Mouse (Mus musculus): Measurements from ENCODE around the gene Srek1ip1. TPM values are rescaled to one million over a fixed set of nuclear protein-coding genes. Genes with fewer than 3 reads are reported as not detected.

The Srek1ip1 gene
- total RNA-seq (2014; fragmentation: Nextera tagmentation) = 31.2 and 38.9 TPM in 2 replicates
- 28.2 and 32.5 TPM in 2 replicates for total RNA-seq (2017)

DNA sequence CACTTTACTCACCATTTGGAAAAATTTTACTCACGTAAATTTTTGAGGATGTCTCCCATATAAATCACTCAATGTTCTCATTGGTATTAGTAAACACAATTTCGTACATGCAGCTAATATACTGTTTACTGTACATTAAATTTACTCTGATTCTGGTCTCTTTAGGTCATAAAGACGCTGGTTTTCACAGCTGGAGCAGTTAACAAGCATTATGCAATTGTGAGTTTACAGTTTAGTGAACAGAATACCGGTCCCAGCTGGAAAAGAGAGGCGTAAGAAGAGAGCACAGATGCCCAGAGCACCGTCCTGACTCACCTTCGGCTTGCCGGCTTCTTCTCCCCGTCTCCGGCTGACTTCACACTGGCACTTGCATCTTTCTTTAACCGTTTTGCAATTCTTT, at the start of gene Srek1ip1:
Gene Srek1ip1, plus strand, starts transcription at position 301 of the 400 bp plus-strand sequence.
- ATAC-seq (replicated peaks; ENCODE audit: poor library complexity, severe bottlenecking) = no peak

DNA sequence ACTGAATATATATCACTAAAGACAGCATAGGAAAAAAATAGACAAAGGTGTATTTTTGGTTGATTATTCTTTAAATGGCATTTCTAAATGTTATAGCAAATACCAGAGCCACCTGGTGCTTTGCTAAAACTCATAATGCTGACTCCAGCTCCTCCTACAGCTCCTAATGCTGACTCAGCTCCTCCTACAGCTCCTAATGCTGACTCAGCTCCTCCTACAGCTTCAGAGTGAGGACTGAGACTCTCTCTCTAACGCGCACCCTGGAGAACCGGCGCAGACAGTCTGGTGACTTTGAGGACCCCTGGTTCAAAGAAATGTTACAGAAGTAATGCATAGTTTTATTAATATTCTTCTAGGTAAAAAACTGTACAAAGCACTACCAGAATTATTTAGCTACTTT, 49.4 kb upstream of the Srek1ip1 start:
- ATAC-seq (replicated peaks; ENCODE audit: poor library complexity, severe bottlenecking) = no peak

DNA sequence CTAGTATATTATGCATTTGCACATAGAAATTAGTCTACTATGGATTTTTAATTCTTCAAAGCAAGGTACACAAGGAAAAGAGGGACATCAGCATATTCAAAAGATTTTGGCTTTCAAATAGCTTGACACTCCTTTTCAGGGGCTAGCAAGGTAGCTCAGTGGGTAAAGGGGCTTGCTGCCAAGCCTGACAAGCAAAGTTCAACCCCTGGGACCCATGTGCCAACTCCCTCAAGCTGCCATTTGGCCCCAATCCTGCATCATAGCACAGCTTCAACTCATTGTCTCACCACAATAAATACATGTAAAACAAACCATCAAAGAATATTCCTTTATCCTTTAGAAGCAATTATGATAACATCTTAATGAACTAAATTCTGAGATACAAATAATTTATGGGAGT, 45.3 kb upstream of the Srek1ip1 start:
- no peak for ATAC-seq (replicated peaks; ENCODE audit: poor library complexity, severe bottlenecking)

DNA sequence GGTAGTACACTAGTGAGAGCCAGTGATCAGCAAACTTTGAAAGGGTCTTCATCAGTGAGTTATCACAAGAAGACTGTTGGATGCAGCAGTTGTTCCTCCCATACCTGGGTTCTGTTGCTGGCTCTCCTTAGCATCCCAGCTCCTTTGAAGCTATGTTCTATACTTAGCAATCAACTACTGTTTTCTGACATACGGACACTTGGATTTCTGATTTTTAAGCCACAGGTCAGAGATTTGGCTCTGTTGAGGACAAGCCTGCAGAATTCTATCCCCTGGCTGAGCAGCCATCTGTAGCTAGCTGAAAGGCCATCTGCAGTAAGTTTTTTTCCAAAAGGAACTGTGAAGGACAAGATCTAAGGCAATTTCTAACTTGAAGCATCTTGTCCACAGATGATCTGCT, 32.9 kb upstream of the Srek1ip1 start:
- ATAC-seq (replicated peaks; ENCODE audit: poor library complexity, severe bottlenecking) = no peak

DNA sequence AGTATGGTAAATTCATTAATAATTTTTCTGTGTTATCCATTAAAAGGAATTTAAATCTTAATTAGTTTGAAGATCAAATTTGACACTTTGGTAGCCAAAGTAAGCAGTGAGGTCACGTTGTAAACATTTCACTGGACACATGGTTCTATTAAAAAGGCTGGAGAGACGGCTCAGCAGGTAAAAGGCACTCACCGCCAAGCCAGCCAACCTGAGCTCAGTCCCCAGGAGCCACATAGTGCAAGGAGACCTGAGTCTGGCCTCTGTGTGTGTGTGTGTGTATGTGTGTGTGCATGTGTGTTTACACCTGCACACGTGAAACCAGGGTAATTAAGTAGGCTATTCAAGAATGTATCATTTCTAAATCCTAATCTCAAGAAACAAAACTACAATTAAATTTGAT, 29.9 kb upstream of the Srek1ip1 start:
- ATAC-seq (replicated peaks; ENCODE audit: poor library complexity, severe bottlenecking) = no peak

DNA sequence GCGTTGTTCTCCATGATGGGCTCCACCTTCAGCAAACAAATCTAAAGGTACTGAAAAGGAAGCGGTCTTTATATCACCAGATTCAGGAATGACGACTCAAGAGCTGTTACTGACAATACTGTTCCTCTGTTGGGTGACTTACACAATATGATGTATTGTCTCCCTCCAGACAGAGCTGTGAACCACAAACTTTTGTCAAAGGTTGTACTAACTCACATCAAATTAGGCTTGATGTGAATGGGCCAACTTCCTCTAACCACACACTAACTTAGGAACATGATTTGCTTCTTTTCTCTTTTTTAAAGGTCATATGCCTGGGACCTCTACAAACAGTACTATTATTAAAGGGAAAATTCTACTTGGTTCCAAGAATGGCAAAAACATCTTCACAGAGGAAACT, 29.1 kb upstream of the Srek1ip1 start:
- ATAC-seq (replicated peaks; ENCODE audit: poor library complexity, severe bottlenecking) = no peak

DNA sequence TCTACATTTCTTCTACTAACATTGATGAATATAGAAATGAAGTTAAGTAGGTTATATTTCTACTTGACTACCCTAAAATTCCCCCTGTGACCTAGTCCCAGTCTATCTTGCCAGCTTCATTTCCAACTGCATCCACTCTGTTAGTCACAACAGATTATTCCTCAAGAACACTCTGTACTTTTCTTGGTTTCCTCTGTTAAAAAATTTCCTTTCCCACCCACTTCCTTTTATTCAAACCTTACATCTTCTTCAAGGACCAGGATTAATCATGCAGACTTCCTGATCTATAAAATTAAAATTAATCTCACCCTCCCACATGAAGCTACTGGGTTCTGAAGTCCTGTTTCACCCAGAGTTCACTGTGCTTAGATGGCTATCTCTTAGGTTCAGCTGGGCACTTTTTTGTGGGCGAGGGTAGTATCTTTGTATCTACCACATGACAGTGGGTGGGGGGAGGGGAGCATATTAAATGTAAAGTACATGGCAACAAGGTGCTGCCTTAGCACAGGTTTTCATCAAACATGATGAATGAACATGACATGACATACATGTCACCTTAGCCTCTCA, 13.1 kb upstream of the Srek1ip1 start:
- ATAC-seq (replicated peaks; ENCODE audit: poor library complexity, severe bottlenecking) = no peak

DNA sequence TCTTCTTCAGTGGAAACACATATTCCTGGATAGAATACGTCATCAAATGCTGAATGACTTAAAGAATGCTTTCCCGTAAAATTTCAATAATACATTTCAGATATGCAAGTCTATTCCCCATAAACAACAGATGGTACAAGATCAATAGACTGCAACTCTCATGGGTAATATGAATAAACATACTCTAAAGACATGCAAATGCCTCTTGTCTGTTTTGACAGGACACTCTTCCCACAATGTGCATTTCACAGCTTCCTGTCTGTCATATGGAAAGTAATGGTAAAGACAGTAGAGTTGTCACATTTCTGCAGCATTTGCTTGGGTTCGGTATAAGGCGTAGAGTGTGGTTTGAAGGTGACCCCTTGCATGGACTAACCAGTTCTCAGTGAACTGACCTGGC, 5.0 kb upstream of the Srek1ip1 start:
- ATAC-seq (replicated peaks; ENCODE audit: poor library complexity, severe bottlenecking) = no peak

DNA sequence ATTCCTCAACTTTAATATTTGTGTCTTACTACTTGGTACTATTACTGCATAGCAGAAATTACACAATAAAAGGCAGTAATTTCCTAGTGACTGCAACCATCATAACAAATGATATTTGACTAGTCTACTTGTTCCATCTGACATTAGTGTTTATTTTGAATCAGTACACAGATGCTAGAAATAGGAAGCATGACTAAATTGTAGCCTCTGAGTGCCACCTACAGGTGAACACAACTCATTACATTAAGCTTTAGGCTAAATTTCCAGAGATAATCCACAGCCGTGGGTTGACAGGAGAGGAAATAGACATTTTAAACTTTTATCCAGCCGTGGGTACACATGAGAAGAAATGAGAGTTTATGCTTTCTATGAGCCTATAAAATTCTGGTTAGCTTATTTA, 2.6 kb upstream of the Srek1ip1 start:
- peak; percentile 95 for ATAC-seq (replicated peaks; ENCODE audit: poor library complexity, severe bottlenecking)

DNA sequence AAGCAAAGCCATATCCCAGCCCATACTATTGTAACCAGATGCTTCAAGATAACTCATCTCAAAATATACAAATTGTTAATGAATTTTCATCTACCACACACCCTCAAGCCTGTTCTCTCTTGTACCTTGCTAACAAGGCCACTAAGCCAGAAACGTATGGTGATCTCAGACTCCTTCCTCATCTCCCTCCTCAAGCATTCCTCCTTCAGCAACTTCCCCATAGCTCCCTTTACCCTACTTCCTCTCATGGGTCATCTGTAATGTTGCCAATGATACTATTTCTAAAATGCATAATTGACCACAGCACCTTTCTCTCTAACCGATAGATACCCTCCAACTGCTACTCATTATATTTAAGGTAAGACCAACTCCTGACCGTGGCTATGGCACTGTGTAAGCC, 2.1 kb downstream of the Srek1ip1 start:
- peak; percentile 83 for ATAC-seq (replicated peaks; ENCODE audit: poor library complexity, severe bottlenecking)

DNA sequence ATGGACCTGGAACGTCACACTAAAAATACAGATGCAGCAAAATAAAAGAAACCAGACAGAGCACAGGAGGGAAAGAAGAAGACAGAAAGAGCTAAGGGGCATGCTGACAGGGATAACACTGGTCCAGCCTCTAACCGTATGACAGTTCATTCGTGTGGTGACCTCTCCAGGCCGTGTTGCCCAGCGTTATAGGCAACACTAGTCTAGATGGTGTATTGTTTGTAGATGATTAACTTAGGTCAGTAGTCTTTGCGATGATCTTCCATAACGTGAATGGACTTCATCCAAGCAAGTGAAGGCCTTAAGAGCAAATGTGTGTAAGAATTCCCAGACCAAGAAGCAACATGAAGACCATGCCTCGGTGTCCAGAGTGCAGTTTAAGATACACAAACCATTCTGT, 6.8 kb downstream of the Srek1ip1 start:
- no peak for ATAC-seq (replicated peaks; ENCODE audit: poor library complexity, severe bottlenecking)

DNA sequence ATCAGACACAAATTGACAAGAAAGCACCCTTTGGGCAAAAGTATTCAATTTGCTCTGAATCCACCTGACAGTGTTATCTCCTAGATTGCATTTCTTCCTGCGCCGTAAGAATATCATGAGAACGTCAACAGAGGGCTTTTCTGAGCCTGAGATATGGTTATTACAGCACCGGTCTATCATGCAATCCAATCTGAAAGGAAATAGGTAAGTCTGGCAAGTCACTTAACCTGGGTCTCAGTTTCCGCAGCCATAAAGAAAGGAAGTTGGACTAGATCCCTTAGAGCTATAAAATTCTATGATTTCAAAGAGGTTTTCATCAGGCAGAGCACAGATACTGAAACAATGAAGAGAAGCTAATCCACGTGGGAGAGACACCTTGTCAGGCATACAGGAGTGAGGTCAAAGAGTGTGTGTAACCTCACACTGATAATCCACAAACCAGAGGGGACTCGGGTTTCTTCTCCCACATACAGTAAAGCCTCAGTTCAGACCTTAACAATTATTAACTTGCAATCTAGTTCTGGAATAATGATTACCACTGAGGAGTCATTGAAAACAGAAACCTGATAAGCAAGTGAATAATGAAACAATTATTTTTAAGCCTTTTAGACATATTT, 7.4 kb downstream of the Srek1ip1 start:
- ATAC-seq (replicated peaks; ENCODE audit: poor library complexity, severe bottlenecking) = no peak

DNA sequence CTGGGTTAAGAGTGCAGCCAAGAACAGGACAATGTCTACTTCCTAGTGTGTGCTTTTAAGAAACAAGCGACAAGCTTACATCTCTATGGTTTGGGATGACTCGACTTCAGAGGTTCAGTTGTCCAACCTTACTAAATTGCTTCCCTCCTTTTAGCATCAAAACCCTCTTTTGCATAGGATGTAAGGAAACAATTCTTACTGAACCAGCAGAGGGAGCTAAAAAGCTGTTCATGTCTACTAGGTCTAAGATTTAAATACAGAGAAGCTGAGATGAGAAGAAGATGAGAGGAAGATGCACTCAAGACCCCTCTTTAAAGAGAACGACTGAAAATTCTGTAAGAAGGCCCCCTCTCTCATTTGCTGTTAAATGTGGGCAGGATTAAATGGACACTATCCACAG, 13.4 kb downstream of the Srek1ip1 start:
- peak; percentile 67 for ATAC-seq (replicated peaks; ENCODE audit: poor library complexity, severe bottlenecking)

DNA sequence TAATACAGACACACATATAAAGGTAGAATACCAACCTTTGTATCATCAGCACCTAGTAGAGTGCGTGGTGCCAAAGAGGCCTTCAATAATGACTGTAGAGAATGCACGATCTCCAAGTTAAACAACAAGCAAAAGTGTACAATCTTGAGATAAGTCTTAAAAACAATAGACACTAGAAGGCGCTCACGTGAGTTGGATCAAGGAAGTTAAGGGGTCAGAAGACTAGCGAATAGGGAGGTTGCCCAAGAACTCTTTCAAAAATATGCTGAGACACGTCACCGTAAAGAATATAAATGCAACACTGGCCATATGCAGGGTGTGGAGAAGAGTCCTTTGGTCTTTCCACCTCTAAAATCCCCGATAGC, 24.0 kb downstream of the Srek1ip1 start:
- ATAC-seq (replicated peaks; ENCODE audit: poor library complexity, severe bottlenecking) = peak; percentile 55

DNA sequence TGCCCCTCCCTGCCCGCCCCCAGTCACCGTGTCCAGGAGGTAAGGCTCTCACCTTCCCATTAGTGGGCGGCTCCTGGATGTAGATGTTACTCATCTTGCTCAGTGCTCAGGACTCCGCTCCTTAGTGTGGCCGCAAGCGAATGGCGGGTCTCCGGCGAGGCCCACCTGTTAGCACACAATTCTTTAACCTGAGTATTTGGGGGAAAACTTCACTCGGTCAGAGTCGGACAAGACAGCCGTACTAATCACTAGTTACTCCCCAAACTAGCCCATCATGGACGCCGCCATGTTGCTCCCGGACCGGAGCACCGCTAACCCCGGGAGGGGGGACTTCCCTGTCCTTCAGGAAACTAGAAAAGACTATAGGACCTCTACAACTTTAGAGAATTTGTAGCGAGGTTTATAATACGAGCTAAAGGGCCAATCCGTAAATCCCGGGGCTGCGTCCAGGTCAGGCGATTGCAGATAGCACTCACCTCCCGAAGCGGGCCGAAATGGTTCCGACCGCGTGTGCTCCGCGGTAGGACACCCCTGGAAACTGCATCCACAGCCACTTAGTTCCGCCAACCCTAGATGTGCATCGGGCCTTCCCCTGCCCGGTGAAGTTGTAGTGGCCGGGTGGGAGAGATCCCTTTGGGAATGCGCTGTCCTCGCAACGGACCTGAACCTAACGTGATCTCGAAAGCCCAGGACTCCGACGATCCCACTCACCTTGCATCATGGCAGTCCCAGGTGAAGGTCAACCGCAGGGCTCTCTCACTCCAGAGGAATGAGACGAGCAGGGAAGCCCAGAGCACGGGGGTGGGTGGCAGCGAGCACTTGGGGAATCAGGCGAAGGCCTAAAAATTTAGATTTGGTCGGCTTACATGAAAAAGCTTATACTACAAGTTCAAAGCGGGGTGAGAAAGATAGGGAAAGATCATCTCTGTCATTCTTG, 24.6 kb downstream of the Srek1ip1 start, which contains the start of gene Cwc27:
Gene Cwc27, minus strand, starts transcription at position 508 of the 937 bp plus-strand sequence.
- peak; percentile 89 for ATAC-seq (replicated peaks; ENCODE audit: poor library complexity, severe bottlenecking)

DNA sequence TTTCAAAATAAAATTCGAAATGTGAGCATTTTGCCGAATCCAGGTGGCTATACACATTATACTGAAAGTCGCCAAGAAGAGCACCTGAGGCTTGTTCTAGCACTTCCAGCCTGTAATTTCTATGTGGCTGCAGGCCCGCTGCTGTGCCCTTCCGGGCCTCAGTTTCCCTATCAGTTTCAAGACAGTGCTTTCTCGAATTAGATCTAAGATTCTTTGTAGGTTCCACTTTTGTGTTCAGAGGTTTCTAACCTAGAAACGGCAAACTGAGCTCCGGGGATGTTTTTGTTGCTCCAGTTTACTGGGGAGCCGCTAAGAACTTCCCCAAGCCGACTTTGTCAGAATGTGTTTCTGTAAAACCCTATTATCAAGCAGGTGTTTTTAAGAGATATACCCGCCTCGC, 25.4 kb downstream of the Srek1ip1 start:
- ATAC-seq (replicated peaks; ENCODE audit: poor library complexity, severe bottlenecking) = no peak

DNA sequence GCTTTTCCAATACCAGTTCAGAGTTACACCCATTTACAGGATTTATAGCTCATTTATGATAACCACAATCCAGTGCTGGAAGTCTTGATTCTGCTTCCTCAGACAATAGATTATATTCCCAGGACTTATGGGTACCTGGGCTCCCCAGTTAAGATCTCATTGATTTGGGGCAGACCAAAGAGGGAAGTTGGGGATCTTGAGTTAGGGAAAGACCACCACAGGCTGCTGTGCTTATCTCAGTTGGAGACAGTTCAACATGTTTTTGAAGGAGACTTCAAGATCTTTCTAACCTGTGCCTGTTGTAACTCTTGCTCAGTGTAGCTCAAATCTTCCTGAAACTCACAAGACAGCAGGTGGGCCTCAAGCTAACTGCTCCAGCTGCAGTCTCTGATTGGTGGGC, 28.9 kb downstream of the Srek1ip1 start:
- ATAC-seq (replicated peaks; ENCODE audit: poor library complexity, severe bottlenecking) = no peak

DNA sequence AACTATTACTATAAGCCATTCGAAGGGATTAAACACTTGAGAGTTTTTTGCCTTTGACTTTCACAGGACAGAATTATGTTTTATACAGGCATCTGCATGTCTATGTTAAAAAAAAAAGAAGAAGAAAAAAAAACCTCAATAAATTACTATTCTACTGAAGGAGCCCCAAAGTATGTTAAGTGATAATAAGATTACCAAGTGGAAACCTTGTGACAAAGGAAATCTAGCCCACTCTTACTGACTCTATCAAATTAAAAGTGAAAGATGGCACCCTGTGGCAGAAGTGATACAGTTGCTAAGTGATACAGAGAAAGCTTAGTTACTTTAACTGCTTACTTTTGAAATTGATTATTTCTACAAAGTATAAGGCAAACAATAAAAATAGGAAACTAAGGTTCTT, 29.6 kb downstream of the Srek1ip1 start:
- ATAC-seq (replicated peaks; ENCODE audit: poor library complexity, severe bottlenecking) = no peak

DNA sequence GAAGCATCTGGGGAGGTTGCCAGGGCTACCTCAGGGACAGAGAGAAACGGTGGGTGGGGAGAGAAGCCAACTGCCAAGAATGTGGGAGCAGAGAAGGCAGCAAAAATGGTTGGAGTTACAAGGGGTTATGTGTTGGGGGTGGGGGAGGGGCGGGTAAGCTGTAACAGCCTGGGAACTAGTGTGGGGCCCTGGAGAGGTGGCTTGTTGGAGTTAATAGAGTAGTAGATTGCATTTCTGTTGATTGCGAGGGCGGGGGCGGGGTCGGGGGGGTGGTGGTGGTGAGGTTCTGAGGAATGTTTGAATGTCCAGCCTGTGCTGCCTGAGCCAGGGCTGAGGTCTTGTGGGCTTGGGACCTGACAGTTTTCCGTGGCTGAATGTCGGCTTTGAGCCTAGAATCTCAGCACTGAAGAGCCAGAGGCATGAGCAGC, 30.1 kb downstream of the Srek1ip1 start:
- ATAC-seq (replicated peaks; ENCODE audit: poor library complexity, severe bottlenecking) = no peak

DNA sequence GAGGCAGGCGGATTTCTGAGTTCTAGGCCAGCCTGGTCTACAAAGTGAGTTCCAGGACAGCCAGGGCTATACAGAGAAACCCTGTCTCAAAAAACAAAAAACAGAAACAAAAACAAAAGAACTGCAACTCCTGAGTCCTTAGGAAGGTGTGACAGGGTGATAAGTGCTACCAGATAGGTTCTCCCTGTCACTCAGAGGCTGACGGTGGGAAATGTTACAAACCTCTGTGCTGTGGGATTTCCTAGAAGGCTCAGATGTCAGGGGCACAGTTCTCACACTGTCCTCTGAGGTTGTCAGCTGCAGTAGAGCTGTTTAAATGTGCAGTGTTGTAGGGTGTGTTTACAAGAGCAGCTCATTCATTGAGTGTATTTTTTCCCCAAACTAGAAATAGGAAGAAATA, 33.2 kb downstream of the Srek1ip1 start:
- no peak for ATAC-seq (replicated peaks; ENCODE audit: poor library complexity, severe bottlenecking)

DNA sequence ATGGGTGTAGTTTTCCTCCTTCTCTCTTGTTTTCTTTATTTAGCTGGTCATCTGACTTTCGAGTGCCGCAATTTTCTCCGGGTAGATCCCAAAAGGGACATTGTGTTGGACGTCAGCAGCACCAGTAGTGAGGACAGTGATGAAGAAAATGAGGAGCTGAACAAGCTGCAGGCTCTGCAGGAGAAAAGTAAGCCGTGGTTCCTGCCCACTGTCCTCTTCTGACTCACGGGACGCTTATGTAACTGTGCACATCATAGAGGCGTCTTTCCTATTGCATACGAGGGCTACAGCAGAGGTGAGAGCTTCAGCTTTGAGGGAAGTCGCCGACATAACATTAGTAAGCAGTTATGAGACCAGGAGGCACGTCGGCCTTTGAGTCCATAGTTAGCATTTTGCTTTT, 40.5 kb downstream of the Srek1ip1 start:
- no peak for ATAC-seq (replicated peaks; ENCODE audit: poor library complexity, severe bottlenecking)
